Mouse (Mus musculus) ES-Bruce4 (cell line): ENCODE measurements around the gene Vmn1r13. TPM values are rescaled to one million over a fixed set of nuclear protein-coding genes. Genes with fewer than 3 reads are reported as not detected.
"Not testable (repeated sequence)": the region's sequence is repeated elsewhere in the genome, so short reads cannot be mapped to it uniquely, and the experiment has no call there.

ENCODE experiments used
- H3K27ac ChIP-seq: 2 replicates; pipeline ENCODE4 v1.5.1; 2012; ENCODE audit warnings: low read length, inconsistent platforms; ENCODE audit not compliant: insufficient read depth
- H3K27me3 ChIP-seq: 2 replicates; pipeline ENCODE4 v1.6.1; 2012; ENCODE audit warnings: mild to moderate bottlenecking, low read length, inconsistent platforms; ENCODE audit not compliant: control insufficient read depth, poor library complexity, insufficient read depth, severe bottlenecking
- H3K36me3 ChIP-seq: 2 replicates; pipeline ENCODE4 v1.6.1; 2012; ENCODE audit warnings: inconsistent platforms, mild to moderate bottlenecking, low read length, moderate library complexity; ENCODE audit not compliant: control insufficient read depth, poor library complexity, insufficient read depth, severe bottlenecking
- H3K4me1 ChIP-seq: one replicate; pipeline ENCODE4 v1.8.1; 2011; ENCODE audit warnings: low read length; ENCODE audit not compliant: control insufficient read depth, insufficient read depth
- H3K4me3 ChIP-seq: 2 replicates; pipeline ENCODE4 v1.5.1; 2011; ENCODE audit warnings: low read depth, mild to moderate bottlenecking, low read length
- H3K9ac ChIP-seq: 2 replicates; pipeline ENCODE4 v1.6.1; 2012; ENCODE audit warnings: low read depth, mild to moderate bottlenecking, inconsistent platforms; ENCODE audit not compliant: poor library complexity, severe bottlenecking
- H3K9me3 ChIP-seq: replicated peaks from 2 replicates; pipeline ENCODE4 v1.6.1; 2012; ENCODE audit warnings: mild to moderate bottlenecking, low read length, inconsistent platforms; ENCODE audit not compliant: control insufficient read depth, poor library complexity, insufficient read depth, severe bottlenecking
- CTCF ChIP-seq: IDR thresholded peaks from one replicate; pipeline ENCODE4 v1.8.1; 2011; ENCODE audit warnings: low read depth, low read length
- EP300 ChIP-seq: IDR thresholded peaks from 2 replicates; pipeline ENCODE4 v1.6.1; 2011; ENCODE audit warnings: low read depth, low read length; ENCODE audit not compliant: insufficient read depth
- POLR2A ChIP-seq: IDR thresholded peaks from one replicate; pipeline ENCODE4 v1.8.1; 2011; ENCODE audit warnings: low read length; ENCODE audit not compliant: insufficient read depth
- polyA plus RNA-seq: library from polyadenylated mRNA; stranded (reverse); fragments of >200 nt; gene quantifications from 2 replicates; pipeline ENCODE4 v1.2.4, GENCODE M21; 2011; ENCODE audit warnings: low read depth; ENCODE audit not compliant: missing spikeins, insufficient read depth, insufficient read length

Gene Vmn1r13
- polyA plus RNA-seq, result 1.7 and 1.8 TPM in 2 replicates

- H3K36me3 ChIP-seq, H3K9me3 ChIP-seq, H3K9ac ChIP-seq: not testable (repeated sequence)
These were observed at the start of gene Vmn1r13 for GRCm38 (mm10) chr6:57202990-57203389. Vmn1r13 (plus strand) TSS chr6:57203290.

GRCm38 (mm10) chr6:57156619-57157018, 46.5 kb upstream of the Vmn1r13 start, which contains the start of gene Vmn1r12:
Vmn1r12 (plus strand) TSS chr6:57156919.
- H3K9ac ChIP-seq, result no peak within 1 kb of the TSS
- TF ChIP-seq POLR2A (no peak), EP300 (no peak), CTCF (no peak)

More at GRCm38 (mm10) chr6:57202990-57203389, at the start of gene Vmn1r13:
- H3K27ac ChIP-seq, H3K27me3 ChIP-seq, H3K4me1 ChIP-seq, H3K4me3 ChIP-seq: not testable (repeated sequence)

GRCm38 (mm10) chr6:57190016-57190415, 13.1 kb upstream of the Vmn1r13 start:
- not testable (repeated sequence) for H3K27ac ChIP-seq, H3K4me3 ChIP-seq, H3K9me3 ChIP-seq

More at GRCm38 (mm10) chr6:57156619-57157018, 46.5 kb upstream of the Vmn1r13 start, which contains the start of gene Vmn1r12:
- H3K4me1 ChIP-seq, result no peaks in the 10 kb centered on the region
- H3K4me3 ChIP-seq, result no peak within 1 kb of the TSS
- H3K27ac ChIP-seq, result no peak within 1 kb of the TSS
- H3K9me3 ChIP-seq, result no peaks in the 10 kb centered on the region
- no peaks in the 10 kb centered on the region for H3K36me3 ChIP-seq
- H3K27me3 ChIP-seq, result no peaks in the 10 kb centered on the region

GRCm38 (mm10) chr6:57231386-57231785, 28.3 kb downstream of the Vmn1r13 start, which contains the start of gene Vmn1r14:
Vmn1r14 (plus strand) TSS chr6:57231686.
- no peaks in the 10 kb centered on the region for H3K27me3 ChIP-seq
- no peaks in the 10 kb centered on the region for H3K9me3 ChIP-seq
- no peaks in the 10 kb centered on the region for H3K4me1 ChIP-seq
- no peak within 1 kb of the TSS for H3K27ac ChIP-seq
- H3K36me3 ChIP-seq, result no peaks in the 10 kb centered on the region
- no peak within 1 kb of the TSS for H3K9ac ChIP-seq
- no peak for TF ChIP-seq POLR2A
- TF ChIP-seq EP300, result no peak
- TF ChIP-seq CTCF, result no peak
- H3K4me3 ChIP-seq, result no peak within 1 kb of the TSS

More at GRCm38 (mm10) chr6:57190016-57190415, 13.1 kb upstream of the Vmn1r13 start:
- H3K9ac ChIP-seq, H3K27me3 ChIP-seq, H3K4me1 ChIP-seq, H3K36me3 ChIP-seq: not testable (repeated sequence)

- Histone ChIP-seq H3K36me3 (no peaks in the 10 kb centered on the region), H3K27me3 (no peaks in the 10 kb centered on the region), H3K9ac (no peak within 1 kb of the TSS), H3K4me3 (no peak within 1 kb of the TSS), H3K4me1 (no peaks in the 10 kb centered on the region), H3K9me3 (no peaks in the 10 kb centered on the region), H3K27ac (no peak within 1 kb of the TSS)
- no peak for TF ChIP-seq EP300
- TF ChIP-seq CTCF, result no peak
- no peak for TF ChIP-seq POLR2A
These were observed 54.6 kb downstream of the Vmn1r13 start, which contains the start of gene Vmn1r15 for GRCm38 (mm10) chr6:57257652-57258051. Vmn1r15 (plus strand) TSS chr6:57257952.

- TF ChIP-seq POLR2A, result no peak
- Histone ChIP-seq H3K9me3 (no peaks in the 10 kb centered on the region), H3K27ac (no peak overlapping the region), H3K27me3 (no peaks in the 10 kb centered on the region), H3K9ac (no peak overlapping the region), H3K36me3 (no peaks in the 10 kb centered on the region), H3K4me3 (no peak overlapping the region), H3K4me1 (no peaks in the 10 kb centered on the region)
These were observed 57.9 kb downstream of the Vmn1r13 start for GRCm38 (mm10) chr6:57260990-57261389.

Other genes starting within 250 kb of the Vmn1r13 start
- gene Vmn1r5, start 233.0 kb upstream of the Vmn1r13 start, polyA plus RNA-seq, result not detected in 2 replicates
- gene Vmn1r6, start 206.0 kb upstream of the Vmn1r13 start, polyA plus RNA-seq, result 0.14 TPM in 1 of 2 replicates, not detected in the other
- gene Vmn1r7, start 178.0 kb upstream of the Vmn1r13 start, polyA plus RNA-seq, result not detected in 2 replicates
- gene Vmn1r8, start 171.0 kb upstream of the Vmn1r13 start, polyA plus RNA-seq, result not detected in 2 replicates
- gene Vmn1r9, start 136.5 kb upstream of the Vmn1r13 start, polyA plus RNA-seq, result not detected in 2 replicates
- not detected in 2 replicates for gene Vmn1r10, start 93.8 kb upstream of the Vmn1r13 start, polyA plus RNA-seq
- not detected in 2 replicates for gene Vmn1r11, start 69.8 kb upstream of the Vmn1r13 start, polyA plus RNA-seq
- gene Vmn1r12, start 46.4 kb upstream of the Vmn1r13 start, polyA plus RNA-seq, result not detected in 2 replicates
- gene Vmn1r14, start 28.4 kb downstream of the Vmn1r13 start, polyA plus RNA-seq, result not detected in 2 replicates
- gene Vmn1r15, start 54.7 kb downstream of the Vmn1r13 start, polyA plus RNA-seq, result 0.33 TPM in 1 of 2 replicates, not detected in the other
- gene Vmn1r16, start 126.2 kb downstream of the Vmn1r13 start, polyA plus RNA-seq, result not detected in 2 replicates
- not detected in 2 replicates for gene Vmn1r17, start 160.4 kb downstream of the Vmn1r13 start, polyA plus RNA-seq
- 0.05 and 0.09 TPM in 2 replicates for gene Vmn1r18, start 192.5 kb downstream of the Vmn1r13 start, polyA plus RNA-seq
- gene Vmn1r19, start 200.5 kb downstream of the Vmn1r13 start, polyA plus RNA-seq, result not detected in 2 replicates
- not detected in 2 replicates for gene Vmn1r20, start 225.6 kb downstream of the Vmn1r13 start, polyA plus RNA-seq